Mouse (Mus musculus) intestine, embryonic 14.5 days (tissue): Measurements from ENCODE around the gene Slamf8. TPM values are rescaled to one million over a fixed set of nuclear protein-coding genes. Genes with fewer than 3 reads are reported as not detected.

Experiments used
- ATAC-seq: fragments of 200-750 bp; cut with Nextera tagmentation; replicated peaks from 2 replicates; pipeline ENCODE4 v1.8.0; 2017; ENCODE audit warnings: low read depth, moderate number of reproducible peaks, moderate TSS enrichment, moderate library complexity; ENCODE audit not compliant: low FRiP score, low TSS enrichment
- DNase-seq: peaks from one replicate; pipeline ENCODE4 v3.0.0-alpha.2; 2018; ENCODE audit warnings: low spot score
- H3K27ac ChIP-seq: fragments of 300-500 bp; sonication (generic); 2 replicates; pipeline ENCODE4 v1.5.1; 2014; ENCODE audit warnings: low read depth, mild to moderate bottlenecking, control low read depth
- H3K27me3 ChIP-seq: fragments of 300-500 bp; sonication (generic); replicated peaks from 2 replicates; pipeline ENCODE4 v1.6.1; 2014; ENCODE audit warnings: low read length, control low read depth; ENCODE audit not compliant: control insufficient read depth, insufficient read depth
- H3K36me3 ChIP-seq: fragments of 300-500 bp; sonication (generic); 2 replicates; pipeline ENCODE4 v1.6.1; 2014; ENCODE audit warnings: low read length, control low read depth; ENCODE audit not compliant: control insufficient read depth, insufficient read depth
- H3K4me1 ChIP-seq: fragments of 300-500 bp; sonication (generic); replicated peaks from 2 replicates; pipeline ENCODE4 v1.6.1; 2014; ENCODE audit warnings: low read length, control low read depth, mixed read lengths; ENCODE audit not compliant: control insufficient read depth, insufficient read depth
- H3K4me2 ChIP-seq: fragments of 300-500 bp; sonication (generic); 2 replicates; pipeline ENCODE4 v1.6.1; 2014; ENCODE audit warnings: low read length
- H3K4me3 ChIP-seq: fragments of 300-500 bp; sonication (generic); 2 replicates; pipeline ENCODE4 v1.5.1; 2014; ENCODE audit warnings: low read depth, low read length, control low read depth, mixed read lengths
- H3K9ac ChIP-seq: fragments of 300-500 bp; sonication (generic); 2 replicates; pipeline ENCODE4 v1.6.1; 2014; ENCODE audit warnings: mild to moderate bottlenecking, low read length
- H3K9me3 ChIP-seq: fragments of 300-500 bp; sonication (generic); 2 replicates; pipeline ENCODE4 v1.6.1; 2016; ENCODE audit warnings: low read length, control low read depth; ENCODE audit not compliant: control insufficient read depth
- WGBS: fragments of 180-500 bp; shearing (Covaris S2); extraction: QIAGEN DNeasy Blood & Tissue Kit; methylation state at CpG from one replicate; pipeline ENCODE4 v1.1.7; 2014; 5-methylcytosine and 5-hydroxymethylcytosine counted together
- polyA plus RNA-seq: library from polyadenylated mRNA; unstranded; fragments of >200 nt; fragmentation: Nextera tagmentation; extraction: Ambion mirVana; gene quantifications from 2 replicates; pipeline ENCODE4 v1.2.1, GENCODE M21; 2014

Slamf8 gene
- polyA plus RNA-seq, result 0.24 and 0.28 TPM in 2 replicates

GRCm38 (mm10) chr1:172590385-172590784 lies at the start of gene Slamf8:
Slamf8 (minus strand) TSS chr1:172590568.
- ATAC-seq (no peak), DNase-seq (no peak)
- 72% methylated on average over 7 of the region's 7 CpGs for WGBS
- H3K27ac ChIP-seq, result no peak within 1 kb of the TSS
- H3K9ac ChIP-seq, result no peak within 1 kb of the TSS
- H3K4me1 ChIP-seq, result no peaks in the 10 kb centered on the region
- no peaks in the 10 kb centered on the region for H3K27me3 ChIP-seq
- H3K4me2 ChIP-seq, result no peak within 1 kb of the TSS
- no peaks in the 10 kb centered on the region for H3K9me3 ChIP-seq
- H3K36me3 ChIP-seq, result no peaks in the 10 kb centered on the region
- H3K4me3 ChIP-seq, result no peak within 1 kb of the TSS

DNA sequence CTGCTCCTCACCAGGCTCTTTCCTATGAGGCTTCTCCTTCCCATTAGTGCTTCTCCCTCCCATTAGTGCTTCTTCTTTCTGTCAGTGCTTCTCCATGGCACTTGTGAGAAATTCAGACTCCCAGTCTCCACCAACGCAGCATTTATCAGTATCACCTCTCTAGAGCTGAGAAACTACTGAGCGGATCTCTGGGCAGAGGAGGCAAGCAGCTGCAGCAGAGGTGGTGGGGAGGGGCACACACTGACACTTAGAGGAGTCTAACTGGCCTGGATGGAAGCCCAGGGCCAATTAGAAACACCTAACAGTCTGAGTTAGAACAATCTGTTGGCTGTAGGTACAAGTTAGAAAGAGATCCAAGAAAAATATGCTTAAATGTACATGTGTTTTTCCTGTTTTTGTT lies 48.4 kb upstream of the Slamf8 start:
- Histone ChIP-seq H3K4me2 (no peak overlapping the region), H3K9me3 (no peaks in the 10 kb centered on the region), H3K4me3 (no peak overlapping the region), H3K9ac (no peak overlapping the region), H3K27me3 (no peaks in the 10 kb centered on the region), H3K27ac (no peak overlapping the region), H3K4me1 (no peaks in the 10 kb centered on the region), H3K36me3 (no peaks in the 10 kb centered on the region)
- DNase-seq (no peak), ATAC-seq (no peak)
- 50% methylated on average over 2 of the region's 2 CpGs for WGBS

- WGBS, result 59% methylated on average over 4 of the region's 4 CpGs
- no peak overlapping the region for H3K4me2 ChIP-seq
- no peaks in the 10 kb centered on the region for H3K36me3 ChIP-seq
- DNase-seq, result no peak
- H3K9me3 ChIP-seq, result no peaks in the 10 kb centered on the region
- H3K9ac ChIP-seq, result no peak overlapping the region
- H3K4me3 ChIP-seq, result no peak overlapping the region
- no peak for ATAC-seq
- no peak overlapping the region for H3K27ac ChIP-seq
- no peaks in the 10 kb centered on the region for H3K4me1 ChIP-seq
- no peaks in the 10 kb centered on the region for H3K27me3 ChIP-seq
Measured at GRCm38 (mm10) chr1:172637801-172638200, 47.4 kb upstream of the Slamf8 start.

- no peak overlapping the region for H3K4me3 ChIP-seq
- H3K4me2 ChIP-seq, result no peak overlapping the region
- no peaks in the 10 kb centered on the region for H3K36me3 ChIP-seq
- 80% methylated on average over 5 of the region's 5 CpGs for WGBS
- no peak overlapping the region for H3K27ac ChIP-seq
- DNase-seq (no peak), ATAC-seq (no peak)
- no peaks in the 10 kb centered on the region for H3K4me1 ChIP-seq
- no peak overlapping the region for H3K9ac ChIP-seq
- H3K27me3 ChIP-seq, result no peaks in the 10 kb centered on the region
- no peaks in the 10 kb centered on the region for H3K9me3 ChIP-seq
Measured at GRCm38 (mm10) chr1:172636266-172636665, 45.9 kb upstream of the Slamf8 start.

DNA sequence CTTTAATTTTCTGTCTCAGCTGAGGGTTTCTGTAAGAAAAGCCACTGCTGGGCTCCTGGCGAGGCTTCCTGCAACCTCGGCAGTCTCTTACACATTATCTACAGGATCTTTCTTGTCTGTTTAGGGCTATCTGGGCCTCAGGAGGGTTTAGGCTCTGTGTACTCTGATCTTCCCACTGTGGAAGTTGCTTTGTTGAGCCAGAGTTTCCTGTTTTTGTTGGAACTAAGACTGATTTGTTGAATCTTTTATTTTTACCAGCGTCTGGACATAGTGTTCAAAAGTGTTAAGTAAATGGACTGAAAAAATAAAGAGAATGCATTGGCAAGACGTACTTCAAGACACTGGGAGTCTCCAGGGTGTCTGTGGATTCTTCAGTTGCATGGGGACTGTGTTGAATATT lies 44.9 kb upstream of the Slamf8 start:
- no peak for DNase-seq
- no peaks in the 10 kb centered on the region for H3K9me3 ChIP-seq
- no peak overlapping the region for H3K27ac ChIP-seq
- H3K4me2 ChIP-seq, result no peak overlapping the region
- no peaks in the 10 kb centered on the region for H3K36me3 ChIP-seq
- no peaks in the 10 kb centered on the region for H3K4me1 ChIP-seq
- H3K9ac ChIP-seq, result no peak overlapping the region
- ATAC-seq, result no peak
- H3K4me3 ChIP-seq, result no peak overlapping the region
- no peaks in the 10 kb centered on the region for H3K27me3 ChIP-seq
- 41% methylated on average over 4 of the region's 4 CpGs for WGBS

- no peaks in the 10 kb centered on the region for H3K36me3 ChIP-seq
- no peaks in the 10 kb centered on the region for H3K9me3 ChIP-seq
- no peak overlapping the region for H3K9ac ChIP-seq
- no peaks in the 10 kb centered on the region for H3K27me3 ChIP-seq
- DNase-seq, result no peak
- 91% methylated on average over 2 of the region's 2 CpGs for WGBS
- no peak overlapping the region for H3K27ac ChIP-seq
- H3K4me1 ChIP-seq, result no peaks in the 10 kb centered on the region
- H3K4me2 ChIP-seq, result no peak overlapping the region
- ATAC-seq, result no peak
- H3K4me3 ChIP-seq, result no peak overlapping the region
Measured at GRCm38 (mm10) chr1:172634136-172634535, 43.8 kb upstream of the Slamf8 start.

- Histone ChIP-seq H3K4me1 (no peaks in the 10 kb centered on the region), H3K9me3 (no peaks in the 10 kb centered on the region), H3K4me3 (peak within 1 kb of the TSS; percentile 75), H3K27ac (peak within 1 kb of the TSS; percentile 72), H3K9ac (peak within 1 kb of the TSS; percentile 67), H3K4me2 (peak within 1 kb of the TSS; percentile 66), H3K36me3 (no peaks in the 10 kb centered on the region), H3K27me3 (no peaks in the 10 kb centered on the region)
- under 1% methylated on average over 52 of the region's 53 CpGs for WGBS
- DNase-seq, result peak; percentile 97
- peak; percentile 97 for ATAC-seq
Measured at GRCm38 (mm10) chr1:172632451-172633326, 42.3 kb upstream of the Slamf8 start, which contains the start of gene Dusp23. Dusp23 (minus strand) TSS chr1:172632962.

- WGBS, result 87% methylated on average over 5 of the region's 5 CpGs
- ATAC-seq (no peak), DNase-seq (no peak)
- no peaks in the 10 kb centered on the region for H3K36me3 ChIP-seq
- no peaks in the 10 kb centered on the region for H3K4me1 ChIP-seq
- no peak overlapping the region for H3K27ac ChIP-seq
- no peak overlapping the region for H3K4me3 ChIP-seq
- no peak overlapping the region for H3K9ac ChIP-seq
- no peaks in the 10 kb centered on the region for H3K27me3 ChIP-seq
- 0 out of 2 replicates have a peak, but pooled peaks cover 2% of the 10 kb centered on the region for H3K9me3 ChIP-seq
- H3K4me2 ChIP-seq, result no peak overlapping the region
Measured at GRCm38 (mm10) chr1:172631721-172632120, 41.4 kb upstream of the Slamf8 start.

DNA sequence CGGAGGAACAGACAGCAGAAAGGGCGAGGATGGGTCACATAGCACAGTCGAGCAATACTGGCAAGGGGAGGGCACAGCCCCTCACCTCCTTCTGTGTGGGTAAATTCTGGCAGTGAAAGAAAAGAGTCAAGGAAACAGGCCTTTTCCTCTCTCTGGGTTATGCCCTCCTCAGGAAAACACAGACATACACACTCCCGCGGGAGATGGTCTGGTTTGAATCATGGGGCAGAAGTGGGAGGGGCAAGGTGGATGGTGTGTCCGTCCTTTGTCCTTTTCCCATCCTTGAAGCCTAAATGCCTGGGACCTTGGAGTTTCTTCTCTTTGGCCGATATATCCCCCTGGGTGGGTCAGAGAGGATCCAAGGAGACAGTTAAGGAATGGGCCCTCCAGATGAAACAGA lies 39.5 kb upstream of the Slamf8 start:
- no peak for ATAC-seq
- H3K36me3 ChIP-seq, result no peaks in the 10 kb centered on the region
- H3K4me2 ChIP-seq, result no peak overlapping the region
- no peaks in the 10 kb centered on the region for H3K27me3 ChIP-seq
- H3K9ac ChIP-seq, result no peak overlapping the region
- H3K4me3 ChIP-seq, result no peak overlapping the region
- 0 out of 2 replicates have a peak, but pooled peaks cover 3% of the 10 kb centered on the region for H3K9me3 ChIP-seq
- DNase-seq, result peak; percentile 49
- no peaks in the 10 kb centered on the region for H3K4me1 ChIP-seq
- H3K27ac ChIP-seq, result no peak overlapping the region
- 39% methylated on average over 7 of the region's 7 CpGs for WGBS
